Mouse (Mus musculus) embryonic facial prominence, embryonic 14.5 days (tissue): Measurements from ENCODE around the gene Atox1. TPM values are rescaled to one million over a fixed set of nuclear protein-coding genes. Genes with fewer than 3 reads are reported as not detected.

Experiments
- ATAC-seq: fragments of 200-750 bp; cut with Nextera tagmentation; 2 replicates; pipeline ENCODE4 v1.8.0; 2017; ENCODE audit warnings: low read depth, moderate number of reproducible peaks, moderate TSS enrichment
- DNase-seq: peaks from one replicate; pipeline ENCODE4 v3.0.0-alpha.2; 2015; ENCODE audit warnings: low spot score
- H3K27ac ChIP-seq: fragments of 300-500 bp; sonication (generic); replicated peaks from 2 replicates; pipeline ENCODE4 v1.5.1; 2014; ENCODE audit warnings: low read depth, mild to moderate bottlenecking, low read length, moderate library complexity
- H3K27me3 ChIP-seq: fragments of 300-500 bp; sonication (generic); replicated peaks from 2 replicates; pipeline ENCODE4 v1.6.1; 2014; ENCODE audit warnings: low read length; ENCODE audit not compliant: control insufficient read depth, insufficient read depth
- H3K36me3 ChIP-seq: fragments of 300-500 bp; sonication (generic); 2 replicates; pipeline ENCODE4 v1.6.1; 2014; ENCODE audit warnings: low read length, mixed read lengths; ENCODE audit not compliant: control insufficient read depth, insufficient read depth
- H3K4me1 ChIP-seq: fragments of 300-500 bp; sonication (generic); 2 replicates; pipeline ENCODE4 v1.6.1; 2014; ENCODE audit warnings: antibody characterized with exemption, low read length; ENCODE audit not compliant: control insufficient read depth, insufficient read depth
- H3K4me2 ChIP-seq: fragments of 300-500 bp; sonication (generic); 2 replicates; pipeline ENCODE4 v1.6.1; 2014; ENCODE audit warnings: low read depth, mild to moderate bottlenecking, low read length, moderate library complexity, mixed read lengths
- H3K4me3 ChIP-seq: fragments of 300-500 bp; sonication (generic); 2 replicates; pipeline ENCODE4 v1.5.1; 2014; ENCODE audit warnings: low read depth, mild to moderate bottlenecking, low read length
- H3K9ac ChIP-seq: fragments of 300-500 bp; sonication (generic); 2 replicates; pipeline ENCODE4 v1.6.1; 2014; ENCODE audit warnings: low read depth, mild to moderate bottlenecking, low read length, moderate library complexity, mixed read lengths
- H3K9me3 ChIP-seq: fragments of 300-500 bp; sonication (generic); 2 replicates; pipeline ENCODE4 v1.6.1; 2016; ENCODE audit warnings: low read length; ENCODE audit not compliant: control insufficient read depth
- WGBS: fragments of 180-500 bp; shearing (Covaris S2); extraction: QIAGEN DNeasy Blood & Tissue Kit; methylation state at CpG from one replicate; pipeline ENCODE4 v1.1.7; 2014; 5-methylcytosine and 5-hydroxymethylcytosine counted together
- polyA plus RNA-seq: library from polyadenylated mRNA; unstranded; fragments of >200 nt; fragmentation: Nextera tagmentation; extraction: Ambion mirVana; gene quantifications from 2 replicates; pipeline ENCODE4 v1.2.1, GENCODE M21; 2014

The Atox1 gene
- polyA plus RNA-seq, 1 experiment from 2014 or later: 416 TPM

DNA sequence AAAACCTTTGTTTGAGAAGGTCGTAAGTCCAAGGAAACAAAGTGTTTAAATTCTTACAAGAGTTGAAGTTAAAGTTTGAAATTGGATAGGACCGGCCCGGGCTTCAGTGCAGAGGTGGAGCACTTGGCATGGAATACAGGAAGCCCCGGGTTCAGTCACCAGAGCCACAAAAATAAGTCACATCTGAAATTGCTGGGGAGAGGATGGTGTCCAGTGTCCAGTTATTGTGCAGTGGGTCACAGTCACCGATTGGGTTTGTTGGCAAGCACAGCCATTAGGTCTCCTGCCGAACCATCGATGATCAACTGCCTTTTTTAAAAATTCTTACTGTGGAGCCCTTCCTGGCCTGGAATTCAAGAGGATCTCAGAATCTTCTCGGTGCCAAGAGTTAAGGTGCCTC is 9.7 kb upstream of the Atox1 start:
- Histone ChIP-seq H3K4me1 (peaks cover 14% of the 10 kb centered on the region), H3K4me3 (peak overlapping the region; percentile 99), H3K9ac (peak overlapping the region; percentile 98), H3K27ac (peak overlapping the region; percentile 87; the same call in 1 of the 2 replicates), H3K27me3 (no peaks in the 10 kb centered on the region), H3K4me2 (peak overlapping the region; percentile 68), H3K36me3 (peaks cover 30% of the 10 kb centered on the region), H3K9me3 (no peaks in the 10 kb centered on the region)
- WGBS: 44% methylated on average over 8 of the region's 8 CpGs
- ATAC-seq (no peak), DNase-seq (no peak)

DNA sequence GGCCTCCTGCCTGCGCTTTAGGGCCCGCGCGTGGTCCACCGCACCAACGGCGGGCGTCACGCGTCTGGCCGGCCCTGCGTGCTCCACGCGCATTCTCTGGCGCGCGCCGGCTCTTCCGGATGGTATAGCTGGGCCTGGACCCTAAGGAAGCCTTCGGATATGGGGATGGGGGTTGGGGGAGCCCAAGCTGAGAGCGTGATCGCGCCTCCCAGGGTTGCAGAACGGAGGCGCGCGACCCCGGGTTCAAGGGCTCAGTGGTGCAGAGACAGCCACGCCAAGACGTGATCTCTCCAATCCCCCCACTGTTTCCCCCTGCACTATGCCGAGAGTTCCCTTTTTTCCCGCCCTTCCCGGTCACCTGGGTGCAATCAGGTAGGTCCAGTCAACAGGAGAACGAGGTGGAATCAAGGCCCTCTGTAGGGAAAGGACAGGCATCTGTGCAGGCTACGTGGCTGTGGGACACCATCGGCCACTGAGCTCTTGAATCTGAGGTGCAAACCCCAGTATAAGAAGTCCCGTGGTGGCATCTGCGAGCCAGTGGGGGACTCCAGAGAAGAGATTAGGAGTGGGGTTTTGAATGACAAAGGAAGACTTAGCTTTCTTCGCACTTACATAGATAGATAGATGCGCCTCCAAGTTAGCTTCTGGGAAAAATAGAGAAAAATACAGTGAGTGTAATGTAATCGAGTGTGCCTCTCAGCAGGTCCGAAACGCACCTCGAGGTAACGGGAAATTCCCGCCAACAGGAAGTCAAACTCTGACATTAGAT is 9.1 kb upstream of the Atox1 start:
- Histone ChIP-seq H3K9me3 (no peaks in the 10 kb centered on the region), H3K4me2 (peak overlapping the region; percentile 68), H3K4me1 (peaks cover 14% of the 10 kb centered on the region), H3K4me3 (peak overlapping the region; percentile 99), H3K27me3 (no peaks in the 10 kb centered on the region), H3K9ac (peak overlapping the region; percentile 98), H3K27ac (peak overlapping the region; percentile 87), H3K36me3 (peaks cover 30% of the 10 kb centered on the region)
- ATAC-seq: no peak; the same call in 1 of the 2 replicates
- DNase-seq: peak; percentile 11
- WGBS: under 1% methylated on average over 25 of the region's 46 CpGs

DNA sequence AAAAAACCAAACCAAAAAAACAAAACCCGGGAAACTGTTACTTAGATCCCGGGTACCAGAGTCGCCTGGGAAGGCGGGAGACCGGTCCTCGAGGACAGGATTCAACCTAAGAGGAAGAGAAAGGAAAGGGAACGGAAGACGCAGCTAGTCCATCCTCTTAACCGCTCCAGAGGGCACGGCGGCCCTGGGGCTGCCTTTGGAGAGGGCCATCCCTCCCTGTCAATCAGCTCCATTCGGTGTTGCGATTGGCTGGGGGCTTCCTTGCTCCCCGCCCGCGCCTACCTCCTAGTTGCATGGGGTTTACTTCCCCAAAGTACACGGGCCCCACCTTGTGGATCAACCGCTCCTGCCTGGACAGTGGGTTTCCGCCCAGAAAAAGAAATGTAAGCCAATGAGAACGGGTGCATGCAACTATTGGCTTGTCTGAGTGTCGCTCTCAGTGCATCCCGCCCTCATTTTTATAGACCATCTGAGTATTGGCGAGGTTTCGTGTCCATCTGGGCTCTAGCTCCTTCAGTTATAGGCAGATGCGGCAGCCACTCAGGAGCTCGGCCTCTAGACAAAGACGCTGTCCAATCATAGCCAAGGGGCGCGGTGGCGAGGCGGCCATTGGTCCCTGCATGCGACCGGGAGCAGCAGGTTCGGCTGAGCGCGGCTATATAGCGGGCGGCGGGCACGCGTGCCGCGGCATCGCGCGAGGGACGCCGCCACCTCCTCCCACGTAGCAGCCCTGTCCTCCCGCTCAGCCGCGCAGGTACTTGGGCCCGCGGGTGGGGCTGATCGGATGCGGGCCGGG is 8.2 kb upstream of the Atox1 start, which contains the start of gene G3bp1:
TSS of gene G3bp1 (plus strand) at position 638 of the 796 bp plus-strand sequence.
- peak within 1 kb of the TSS; percentile 99 for H3K4me3 ChIP-seq
- H3K4me2 ChIP-seq: peak within 1 kb of the TSS; percentile 78
- H3K9ac ChIP-seq: peak within 1 kb of the TSS; percentile 98
- peaks cover 14% of the 10 kb centered on the region for H3K4me1 ChIP-seq
- 0% methylated on average over 45 of the region's 57 CpGs for WGBS
- peaks cover 21% of the 10 kb centered on the region for H3K36me3 ChIP-seq
- DNase-seq: peak; percentile 100
- H3K27me3 ChIP-seq: no peaks in the 10 kb centered on the region
- peak within 1 kb of the TSS; percentile 92 for H3K27ac ChIP-seq
- no peaks in the 10 kb centered on the region for H3K9me3 ChIP-seq
- peak; percentile 97 for ATAC-seq

DNA sequence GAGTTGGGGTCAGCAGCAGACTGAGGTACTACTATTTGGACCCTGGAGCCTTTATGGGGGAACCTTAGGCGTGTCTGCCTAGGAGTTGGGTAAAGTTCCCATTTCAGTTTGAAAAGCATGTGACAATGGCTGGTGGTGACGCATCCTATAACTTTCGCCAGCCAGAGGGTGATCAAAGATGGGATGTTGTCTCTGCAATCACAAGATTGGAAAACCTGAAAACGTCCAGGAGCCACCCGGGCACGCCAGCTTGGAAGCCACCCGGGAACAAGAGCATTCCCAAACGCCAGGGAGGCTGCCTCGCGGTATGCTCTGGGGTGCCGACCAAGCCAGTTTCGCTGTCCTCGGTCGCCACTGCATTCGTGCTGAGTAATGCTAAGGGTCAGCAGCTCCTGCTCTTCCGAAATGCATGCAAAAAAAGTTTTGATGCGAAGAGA is 7.6 kb upstream of the Atox1 start:
- peaks cover 16% of the 10 kb centered on the region; the same call in 1 of the 2 replicates for H3K36me3 ChIP-seq
- no peaks in the 10 kb centered on the region for H3K27me3 ChIP-seq
- peak overlapping the region; percentile 92 for H3K27ac ChIP-seq
- DNase-seq (no peak), ATAC-seq (no peak)
- peak overlapping the region; percentile 71 for H3K9ac ChIP-seq
- WGBS: 4% methylated on average over 17 of the region's 17 CpGs
- peak overlapping the region; percentile 43 for H3K4me3 ChIP-seq
- H3K4me2 ChIP-seq: peak overlapping the region; percentile 78
- H3K9me3 ChIP-seq: no peaks in the 10 kb centered on the region
- H3K4me1 ChIP-seq: peaks cover 14% of the 10 kb centered on the region

DNA sequence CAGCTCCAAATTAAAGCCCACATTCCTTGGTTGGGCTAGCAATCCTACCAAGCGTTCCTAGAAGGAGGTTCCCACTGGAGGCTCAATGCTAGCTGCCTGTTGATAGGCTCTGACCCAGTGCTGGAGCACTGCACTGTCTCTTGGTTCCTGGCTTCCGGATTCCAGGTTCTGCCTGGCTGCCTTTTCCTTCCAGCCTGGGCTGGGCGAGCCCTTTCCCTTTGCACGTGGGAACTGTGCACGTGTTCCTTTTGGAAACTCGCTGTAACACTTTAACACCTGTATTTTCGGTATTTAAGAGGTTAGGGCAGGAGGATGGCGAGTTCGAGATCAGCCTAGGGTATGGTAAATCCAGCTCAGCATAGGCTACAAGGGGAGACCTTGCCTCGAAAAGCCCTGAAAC is 7.0 kb upstream of the Atox1 start:
- WGBS: 74% methylated on average over 10 of the region's 10 CpGs
- ATAC-seq (no peak), DNase-seq (no peak)

DNA sequence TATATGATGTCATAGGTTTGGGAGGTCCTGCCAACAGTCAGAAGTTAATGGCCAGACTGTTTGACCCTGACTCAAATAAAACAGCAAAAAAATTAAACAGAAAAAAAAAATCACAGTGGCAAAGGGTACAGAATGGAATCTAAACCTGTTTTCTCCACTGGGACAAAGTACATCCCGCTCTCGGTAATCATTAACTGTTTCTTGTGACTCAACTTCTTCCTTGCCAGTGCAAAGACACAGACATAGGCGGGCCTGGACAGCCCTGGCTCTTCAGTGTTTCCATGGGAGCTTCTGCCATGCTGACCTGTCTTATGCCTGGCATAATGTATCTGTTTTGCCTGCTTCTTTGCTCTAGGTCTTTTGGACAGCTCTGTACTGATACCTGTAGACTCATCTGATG is 4.1 kb upstream of the Atox1 start:
- H3K27ac ChIP-seq: no peak overlapping the region
- no peak overlapping the region for H3K4me3 ChIP-seq
- WGBS: 83% methylated on average over 3 of the region's 3 CpGs
- H3K4me1 ChIP-seq: peaks cover 9% of the 10 kb centered on the region
- H3K36me3 ChIP-seq: no peaks in the 10 kb centered on the region
- no peaks in the 10 kb centered on the region for H3K9me3 ChIP-seq
- no peak overlapping the region for H3K9ac ChIP-seq
- H3K27me3 ChIP-seq: no peaks in the 10 kb centered on the region
- H3K4me2 ChIP-seq: no peak overlapping the region
- ATAC-seq (no peak), DNase-seq (no peak)

More for the DNA sequence above, 7.0 kb upstream of the Atox1 start:
- Histone ChIP-seq H3K36me3 (peaks cover 10% of the 10 kb centered on the region; the same call in 1 of the 2 replicates), H3K9ac (peak overlapping the region; percentile 71; the same call in 1 of the 2 replicates), H3K27ac (peak overlapping the region; percentile 92), H3K4me2 (peak overlapping the region; percentile 78), H3K27me3 (no peaks in the 10 kb centered on the region), H3K4me3 (peak overlapping the region; percentile 43), H3K4me1 (peaks cover 14% of the 10 kb centered on the region), H3K9me3 (no peaks in the 10 kb centered on the region)

DNA sequence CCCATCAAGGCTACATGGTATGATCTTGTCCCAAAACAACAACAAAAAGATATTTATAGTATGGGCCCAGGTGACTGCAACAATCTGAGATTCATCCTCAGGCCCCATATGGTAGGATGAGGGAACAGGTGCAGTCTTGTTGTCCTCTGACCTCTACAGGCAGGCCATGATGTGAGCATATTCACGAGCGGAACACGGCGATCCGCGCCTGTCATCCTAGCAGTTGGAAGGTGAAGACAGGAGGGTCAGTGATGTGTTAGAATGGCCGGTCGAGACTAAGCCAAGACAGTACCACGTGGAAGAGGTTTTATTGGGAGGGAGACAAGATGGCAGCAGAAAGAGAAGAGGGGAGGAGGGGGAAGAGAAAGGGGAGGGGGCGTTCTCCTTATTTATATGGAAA is 3.7 kb upstream of the Atox1 start:
- Histone ChIP-seq H3K4me2 (no peak overlapping the region), H3K4me3 (no peak overlapping the region), H3K4me1 (peaks cover 14% of the 10 kb centered on the region), H3K36me3 (no peaks in the 10 kb centered on the region), H3K9ac (no peak overlapping the region), H3K9me3 (no peaks in the 10 kb centered on the region), H3K27ac (no peak overlapping the region), H3K27me3 (no peaks in the 10 kb centered on the region)
- ATAC-seq: no peak
- whole genome bisulfite sequencing: 83% methylated on average over 10 of the region's 10 CpGs
- DNase-seq: no peak

DNA sequence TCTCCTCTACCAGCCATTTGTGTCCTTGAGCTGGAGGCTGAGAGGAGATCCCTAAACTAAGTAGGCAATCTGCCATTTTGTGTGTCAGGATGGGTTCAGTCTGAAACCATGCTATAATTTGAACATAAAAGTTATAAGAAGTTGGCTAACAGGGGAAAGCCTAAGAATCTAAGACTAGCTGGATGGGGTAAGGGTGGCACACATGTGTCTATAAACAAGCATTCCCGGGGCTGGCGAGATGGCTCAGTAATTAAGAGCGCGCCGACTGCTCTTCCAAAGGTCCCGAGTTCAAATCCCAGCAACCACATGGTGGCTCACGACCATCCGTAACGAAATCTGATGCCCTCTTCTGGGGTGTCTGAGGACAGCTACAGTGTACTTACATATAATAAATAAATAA is 1.1 kb upstream of the Atox1 start:
- Histone ChIP-seq H3K27me3 (no peaks in the 10 kb centered on the region), H3K36me3 (no peaks in the 10 kb centered on the region), H3K9me3 (no peaks in the 10 kb centered on the region), H3K4me3 (no peak overlapping the region), H3K4me2 (no peak overlapping the region), H3K9ac (no peak overlapping the region), H3K4me1 (peaks cover 9% of the 10 kb centered on the region), H3K27ac (no peak overlapping the region)
- ATAC-seq (no peak), DNase-seq (no peak)
- 95% methylated on average over 9 of the region's 9 CpGs for WGBS
